Mouse (Mus musculus): ENCODE results near the gene Gstm3.

Gstm3 gene

DNA sequence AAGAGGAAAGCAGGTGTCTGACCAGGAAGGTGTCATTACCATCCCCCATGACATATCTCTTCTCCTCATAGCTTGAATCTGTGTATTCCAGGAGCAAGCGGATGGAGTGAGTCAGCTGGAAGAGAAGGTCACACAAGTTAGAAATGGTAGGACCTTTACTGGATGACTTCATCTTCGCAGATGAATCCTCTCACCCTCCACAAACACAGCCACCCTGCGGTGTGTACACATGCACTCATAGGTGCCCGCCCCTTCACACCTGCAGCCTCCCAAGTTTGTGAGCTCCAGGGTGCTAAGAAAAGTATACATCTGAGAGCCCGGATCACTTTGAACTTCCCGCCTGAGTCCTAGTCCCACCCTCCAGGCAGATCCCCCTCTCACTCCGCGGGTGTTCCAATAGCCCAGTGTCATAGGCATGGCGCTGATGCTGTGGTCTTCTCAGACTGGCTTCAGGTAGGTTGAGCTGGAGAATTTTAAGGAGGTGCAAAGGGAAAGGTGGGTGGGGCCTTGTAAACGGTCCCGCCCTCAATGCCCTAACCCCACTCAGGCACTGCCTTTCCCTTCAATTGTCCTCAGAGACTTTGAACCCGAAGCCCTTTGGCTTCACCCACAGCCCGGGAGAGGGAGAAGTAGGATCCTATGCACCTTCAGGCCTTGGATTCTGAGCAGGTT lies at the start of gene Gstm3:
Gene Gstm3 (minus strand): TSS at position 560 of the 672 bp plus-strand sequence.
- 74% methylated on average over 13 of the region's 13 CpGs for WGBS

GRCm38 (mm10) chr3:108018190-108018820 lies 49.2 kb upstream of the Gstm3 start:
- 17% methylated on average over 14 of the region's 14 CpGs for WGBS

DNA sequence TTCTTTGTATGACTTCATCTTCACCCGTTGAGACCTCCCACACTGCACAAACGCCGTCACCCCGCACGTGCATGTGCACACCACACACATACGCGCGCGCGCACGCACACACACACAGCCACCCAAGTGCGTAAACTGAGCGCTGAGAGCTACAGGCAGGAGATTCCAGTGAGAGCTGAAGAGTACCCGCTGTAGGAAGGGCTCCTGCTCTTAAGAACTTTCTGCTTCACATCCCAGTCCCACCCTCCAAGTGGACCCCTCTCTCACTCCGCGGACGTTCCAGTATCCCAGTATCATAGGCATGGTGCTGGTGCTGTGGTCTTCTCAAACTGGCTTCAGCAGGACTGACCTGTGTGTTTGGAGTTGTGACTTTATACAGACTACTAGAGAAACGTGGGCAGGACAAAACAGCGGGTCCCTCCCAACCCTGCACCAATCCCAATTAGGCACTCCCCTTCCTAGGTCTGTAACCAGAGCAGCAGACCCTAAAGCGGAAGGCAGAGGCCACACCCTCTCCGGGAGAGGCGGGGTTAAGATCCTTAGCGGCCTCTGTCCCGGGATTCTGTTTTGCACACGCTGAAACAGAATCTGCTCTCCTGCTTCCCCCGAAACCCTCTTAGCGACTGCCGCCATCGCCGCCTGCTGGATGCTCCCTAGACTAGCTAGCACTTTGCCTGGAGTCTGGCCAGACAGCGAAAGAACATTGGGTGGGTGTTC lies 48.5 kb upstream of the Gstm3 start, which contains the start of gene Gstm1:
Gene Gstm1 (minus strand): TSS at position 501 of the 717 bp plus-strand sequence.
- WGBS = 1% methylated on average over 31 of the region's 31 CpGs

DNA sequence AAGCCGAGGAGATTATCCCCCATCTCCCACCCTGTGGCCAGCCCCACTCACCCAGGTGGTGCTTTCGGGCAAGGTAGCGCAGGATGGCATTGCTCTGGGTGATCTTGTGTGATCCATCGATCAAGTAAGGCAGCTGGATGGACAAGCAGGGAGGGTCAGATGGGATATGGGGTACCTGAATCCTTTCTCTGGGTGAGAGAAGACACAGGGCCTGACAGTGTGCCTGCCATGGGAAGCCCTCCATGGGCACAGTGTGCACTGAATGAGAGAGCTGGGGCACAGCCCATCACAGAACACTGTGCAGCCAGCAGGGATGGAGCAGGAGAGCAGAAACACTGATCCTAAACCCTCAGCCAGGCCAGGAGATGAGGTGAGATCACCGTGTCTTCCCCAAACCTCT lies 47.4 kb upstream of the Gstm3 start:
- WGBS = 89% methylated on average over 5 of the region's 5 CpGs

DNA sequence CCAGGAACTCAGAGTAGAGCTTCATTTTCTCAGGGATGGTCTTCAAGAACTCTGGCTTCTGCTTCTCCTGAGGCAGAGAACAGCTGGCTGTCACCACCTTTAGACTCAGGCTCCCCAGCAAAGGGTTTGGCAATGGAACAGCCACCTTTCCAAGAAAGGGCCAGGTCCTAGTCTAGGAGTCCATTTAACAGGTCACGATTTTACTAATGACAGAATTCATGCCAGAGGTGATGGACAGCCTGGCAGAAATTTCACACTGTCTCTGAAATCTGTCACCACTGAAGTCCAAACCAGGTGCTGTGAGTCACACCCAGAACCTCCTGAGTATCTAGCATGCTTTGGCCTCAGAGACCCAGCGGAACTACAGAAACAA lies 45.9 kb upstream of the Gstm3 start:
- WGBS = 90% methylated on average over 2 of the region's 2 CpGs

GRCm38 (mm10) chr3:108014098-108014973 lies 45.3 kb upstream of the Gstm3 start:
- WGBS = 85% methylated on average over 8 of the region's 8 CpGs

GRCm38 (mm10) chr3:108013331-108013871 lies 44.3 kb upstream of the Gstm3 start:
- 30% methylated on average over 4 of the region's 4 CpGs for WGBS

DNA sequence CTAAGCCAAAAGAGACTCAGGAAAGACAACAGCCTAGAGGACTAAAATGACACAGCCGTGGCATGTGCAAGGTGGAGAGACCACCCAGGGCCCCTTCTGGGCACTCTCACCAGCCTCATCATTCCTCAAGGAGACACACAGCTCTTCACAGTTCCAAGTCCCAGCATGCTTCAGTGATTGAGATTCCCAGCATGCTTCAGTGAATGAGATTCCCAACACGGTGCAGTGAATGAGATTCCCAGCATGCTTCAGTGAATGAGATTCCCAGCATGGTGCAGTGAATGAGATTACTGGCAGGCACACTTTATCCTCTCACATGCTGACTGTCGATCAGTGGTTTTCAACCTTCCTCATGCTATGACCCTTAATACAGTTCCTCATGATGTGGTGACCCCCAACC lies 42.5 kb upstream of the Gstm3 start:
- 59% methylated on average over 3 of the region's 3 CpGs for WGBS

- 49% methylated on average over 2 of the region's 2 CpGs for WGBS
Measured at GRCm38 (mm10) chr3:108010286-108010685, 41.2 kb upstream of the Gstm3 start.

DNA sequence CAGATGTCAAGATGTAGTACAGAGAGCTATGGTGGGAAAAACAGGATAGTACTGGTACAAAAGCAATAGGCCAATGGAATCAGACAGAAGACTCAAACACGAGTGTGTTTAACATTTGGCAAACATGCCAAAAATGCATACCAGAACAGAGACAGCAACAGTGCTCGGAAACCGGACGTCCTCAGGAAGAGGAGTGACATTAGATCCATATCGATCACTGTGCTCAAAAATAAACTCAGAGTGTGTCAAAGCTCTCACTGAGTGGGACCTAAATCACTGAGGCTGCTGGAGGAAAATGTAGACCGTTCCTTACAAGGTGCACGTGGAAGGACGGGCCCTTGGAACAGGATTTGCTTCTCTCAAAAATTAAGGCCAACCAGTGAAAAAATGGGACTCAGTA lies 32.9 kb upstream of the Gstm3 start:
- WGBS = 79% methylated on average over 8 of the region's 8 CpGs

GRCm38 (mm10) chr3:107999491-107999890 lies 30.4 kb upstream of the Gstm3 start:
- WGBS = 90% methylated on average over 3 of the region's 3 CpGs

- WGBS = 90% methylated on average over 3 of the region's 3 CpGs
Measured at GRCm38 (mm10) chr3:107998591-107998990, 29.5 kb upstream of the Gstm3 start.

DNA sequence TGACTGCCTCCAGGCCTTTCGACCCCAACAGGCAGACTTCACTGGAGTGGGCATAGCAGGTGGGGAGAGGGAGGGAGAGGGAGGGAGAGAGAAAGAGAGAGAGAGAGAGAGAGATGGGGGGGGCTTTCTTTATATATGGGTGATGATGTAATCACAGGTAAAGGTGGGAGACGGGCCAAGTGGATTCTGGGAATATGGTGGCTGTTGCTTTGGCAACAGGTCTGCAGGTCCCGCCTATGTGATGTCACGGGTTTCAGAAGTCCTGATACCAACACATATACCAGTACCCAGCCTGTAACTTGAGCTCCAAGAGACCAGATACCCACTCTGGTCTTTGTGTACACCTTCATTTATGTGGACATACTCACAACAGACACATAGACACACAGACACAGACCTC lies 27.5 kb upstream of the Gstm3 start:
- WGBS = 89% methylated on average over 4 of the region's 4 CpGs

- WGBS = 90% methylated on average over 2 of the region's 2 CpGs
Measured at GRCm38 (mm10) chr3:107995974-107996373, 26.9 kb upstream of the Gstm3 start.

DNA sequence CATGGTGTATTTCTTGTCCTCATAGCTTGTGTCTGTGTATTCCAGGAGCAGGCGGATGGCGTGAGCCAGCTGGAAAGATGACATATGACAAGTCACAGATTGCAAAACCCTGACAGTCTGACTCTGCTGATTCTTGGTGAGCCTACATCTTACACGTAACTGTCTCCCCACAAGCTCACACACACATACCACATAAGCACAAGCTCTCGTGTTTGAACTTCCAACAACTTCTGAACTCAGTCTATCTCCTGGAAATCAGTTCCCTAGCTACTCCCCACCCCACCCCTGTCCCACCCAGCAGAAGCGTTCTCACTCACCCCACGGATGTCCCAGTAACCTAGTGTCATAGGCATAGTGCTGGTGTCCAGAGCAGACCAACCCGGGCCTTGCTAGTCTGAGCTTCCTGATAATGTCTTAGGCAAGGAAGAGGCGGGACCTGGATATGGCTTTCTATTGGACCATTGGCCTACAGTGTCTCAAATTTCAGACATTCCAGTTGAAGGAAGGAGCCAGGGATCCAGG lies 17.0 kb upstream of the Gstm3 start, which contains the start of gene Gstm2:
Gene Gstm2 (minus strand): TSS at position 413 of the 522 bp plus-strand sequence.
- 66% methylated on average over 8 of the region's 8 CpGs for WGBS

DNA sequence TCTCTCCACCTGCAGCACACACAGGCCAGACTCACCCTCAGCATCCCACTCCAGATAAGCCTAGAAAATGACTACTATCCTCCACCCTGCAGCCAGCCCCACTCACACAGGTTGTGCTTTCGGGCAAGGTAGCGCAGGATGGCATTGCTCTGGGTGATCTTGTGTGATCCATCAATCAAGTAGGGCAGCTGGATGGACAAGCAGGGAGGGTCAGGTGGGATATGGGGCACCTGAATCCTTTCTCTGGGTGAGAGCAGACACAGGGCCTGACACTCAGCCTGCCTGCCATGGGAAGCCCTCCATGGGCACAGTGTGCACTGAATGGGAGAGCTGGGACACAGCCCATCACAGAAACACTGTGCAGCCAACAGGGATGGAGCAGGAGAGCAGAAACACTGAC lies 16.1 kb upstream of the Gstm3 start:
- WGBS = 95% methylated on average over 2 of the region's 2 CpGs

GRCm38 (mm10) chr3:107984471-107984870 lies 15.4 kb upstream of the Gstm3 start:
- 82% methylated on average over 5 of the region's 5 CpGs for WGBS

DNA sequence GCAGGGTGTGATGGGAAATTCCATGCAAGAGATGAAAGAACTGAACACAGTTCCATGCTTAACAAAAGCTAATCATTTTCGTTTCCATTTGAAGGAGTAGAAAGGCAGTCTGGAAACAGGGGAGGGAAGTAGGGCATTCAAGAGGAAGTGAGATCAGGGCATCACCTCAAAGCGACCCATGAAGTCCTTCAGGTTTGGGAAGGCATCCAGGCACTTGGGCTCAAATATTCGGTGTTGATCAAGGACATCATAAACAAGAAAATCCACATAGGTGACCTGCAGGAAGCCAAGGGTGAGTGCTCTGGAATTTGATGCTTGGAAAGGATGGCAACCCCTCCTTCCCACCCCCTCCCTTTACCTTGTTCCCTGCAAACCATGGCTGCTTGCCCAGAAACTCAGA lies 14.7 kb upstream of the Gstm3 start:
- 78% methylated on average over 3 of the region's 3 CpGs for WGBS

DNA sequence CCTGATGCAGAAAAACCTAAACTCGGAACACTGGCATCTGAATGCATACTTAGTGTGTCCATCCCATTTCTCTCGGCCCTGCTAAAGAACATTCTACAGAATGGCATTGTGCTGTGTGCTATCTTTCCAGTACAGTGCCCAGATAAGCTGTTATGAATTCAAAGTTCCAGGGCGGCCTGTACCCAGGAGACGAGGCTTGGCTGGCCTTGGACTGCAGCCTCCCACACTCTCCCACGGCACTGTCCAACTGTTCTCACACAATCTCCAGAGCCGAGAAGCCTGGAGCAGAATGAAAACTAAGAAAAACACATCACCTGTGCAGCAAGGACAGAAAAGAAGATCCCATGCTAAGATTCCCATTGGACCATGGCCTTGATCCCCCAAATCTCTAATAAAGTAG lies 13.6 kb upstream of the Gstm3 start:
- 64% methylated on average over 6 of the region's 6 CpGs for WGBS

- WGBS = 76% methylated on average over 3 of the region's 3 CpGs
Measured at GRCm38 (mm10) chr3:107981261-107981660, 12.2 kb upstream of the Gstm3 start.

GRCm38 (mm10) chr3:107977691-107978090 lies 8.6 kb upstream of the Gstm3 start:
- WGBS = 85% methylated on average over 3 of the region's 3 CpGs

All from cerebral cortex, adult 2 months (tissue).